Mouse (Mus musculus) spleen, postnatal 14 days (tissue): ENCODE measurements around the gene Gm7298.
"Not testable (repeated sequence)": the region's sequence is repeated elsewhere in the genome, so short reads cannot be mapped to it uniquely, and the experiment has no call there.

Experiments used
- DNase-seq, 2 experiments: peaks; one replicate each; pipeline ENCODE4 v3.0.0; 2021 to 2022; ENCODE audit warnings: low spot score in 2 of 2

The Gm7298 gene

GRCm38 (mm10) chr6:121732632-121733031 lies at the start of gene Gm7298:
Gene Gm7298, plus strand, starts transcription at chr6:121732932.
- no peak for DNase-seq

DNA sequence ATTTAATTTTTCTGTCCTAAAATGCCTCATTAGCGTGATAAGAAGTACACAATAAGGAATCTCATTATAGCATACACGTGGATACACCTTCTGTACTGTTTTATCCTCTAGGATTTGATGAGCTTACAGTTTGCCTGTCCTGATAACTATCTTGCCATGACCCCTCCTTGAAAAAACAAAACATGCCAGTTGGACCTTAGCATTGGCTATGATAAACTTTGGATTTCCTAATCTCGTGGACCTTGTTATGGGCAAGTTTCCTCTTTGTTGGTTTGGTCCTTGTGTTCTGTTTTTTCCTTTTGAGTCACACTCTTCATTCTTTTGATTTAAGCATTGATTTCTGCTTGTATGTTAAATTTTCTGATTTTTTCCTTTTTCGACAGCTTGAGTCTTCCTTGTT lies 95.3 kb downstream of the Gm7298 start:
- no peak for DNase-seq

DNA sequence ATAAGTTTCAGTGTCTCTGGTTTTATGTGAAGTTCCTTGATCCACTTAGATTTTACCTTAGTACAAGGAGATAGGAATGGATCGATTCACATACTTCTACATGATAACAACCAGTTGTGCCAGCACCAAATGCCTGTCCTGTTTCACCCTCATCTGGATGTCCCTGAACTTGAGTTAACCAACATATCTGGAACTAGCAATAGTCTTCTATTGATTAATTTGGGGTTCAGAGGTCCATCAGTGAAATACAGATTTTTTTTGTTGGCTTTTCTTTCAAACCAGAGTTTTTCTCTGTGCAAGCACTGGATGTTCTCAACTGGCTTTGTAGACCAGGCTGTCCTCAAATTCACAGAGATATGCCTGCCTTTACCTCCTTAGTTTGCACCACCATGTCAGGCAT lies 103.6 kb downstream of the Gm7298 start:
- DNase-seq: no peak

- not testable (repeated sequence) for DNase-seq
Measured at GRCm38 (mm10) chr6:121838271-121838670, 105.5 kb downstream of the Gm7298 start, which contains the start of gene Mug1. Gene Mug1, plus strand, starts transcription at chr6:121838541.
